Mouse (Mus musculus) midbrain, embryonic 12.5 days (tissue): ENCODE measurements around the gene Ccdc162. TPM values are rescaled to one million over a fixed set of nuclear protein-coding genes. Genes with fewer than 3 reads are reported as not detected.

Experiments used
- ATAC-seq: fragments of 200-750 bp; cut with Nextera tagmentation; 2 replicates; pipeline ENCODE4 v1.8.0; 2017; ENCODE audit warnings: low read depth, moderate TSS enrichment, moderate library complexity; ENCODE audit not compliant: low FRiP score
- H3K27ac ChIP-seq: fragments of 300-500 bp; sonication (generic); replicated peaks from 2 replicates; pipeline ENCODE4 v1.5.1; 2016; ENCODE audit warnings: mild to moderate bottlenecking
- H3K27me3 ChIP-seq: fragments of 300-500 bp; sonication (generic); 2 replicates; pipeline ENCODE4 v1.6.1; 2016; ENCODE audit warnings: mild to moderate bottlenecking
- H3K36me3 ChIP-seq: fragments of 300-500 bp; sonication (generic); 2 replicates; pipeline ENCODE4 v1.6.1; 2016
- H3K4me1 ChIP-seq: fragments of 300-500 bp; sonication (generic); 2 replicates; pipeline ENCODE4 v1.6.1; 2016
- H3K4me2 ChIP-seq: fragments of 300-500 bp; sonication (generic); replicated peaks from 2 replicates; pipeline ENCODE4 v1.6.1; 2016; ENCODE audit warnings: mild to moderate bottlenecking, moderate library complexity
- H3K4me3 ChIP-seq: fragments of 300-500 bp; sonication (generic); 2 replicates; pipeline ENCODE4 v1.5.1; 2016; ENCODE audit warnings: mild to moderate bottlenecking
- H3K9ac ChIP-seq: fragments of 300-500 bp; sonication (generic); replicated peaks from 2 replicates; pipeline ENCODE4 v1.6.1; 2016; ENCODE audit warnings: mild to moderate bottlenecking, moderate library complexity
- H3K9me3 ChIP-seq: fragments of 300-500 bp; sonication (generic); 2 replicates; pipeline ENCODE4 v1.6.1; 2016; ENCODE audit warnings: mild to moderate bottlenecking
- whole genome bisulfite sequencing: fragments of 180-500 bp; shearing (Covaris S2); methylation state at CpG from one replicate; pipeline ENCODE4 v1.1.7; 2016; 5-methylcytosine and 5-hydroxymethylcytosine counted together
- polyA plus RNA-seq: library from polyadenylated mRNA; unstranded; fragments of >200 nt; fragmentation: Nextera tagmentation; extraction: Ambion mirVana; gene quantifications from 2 replicates; pipeline ENCODE4 v1.2.1, GENCODE M21; 2016

Gene Ccdc162
- polyA plus RNA-seq, 1 experiment from 2014 or later: 0.38 TPM

DNA sequence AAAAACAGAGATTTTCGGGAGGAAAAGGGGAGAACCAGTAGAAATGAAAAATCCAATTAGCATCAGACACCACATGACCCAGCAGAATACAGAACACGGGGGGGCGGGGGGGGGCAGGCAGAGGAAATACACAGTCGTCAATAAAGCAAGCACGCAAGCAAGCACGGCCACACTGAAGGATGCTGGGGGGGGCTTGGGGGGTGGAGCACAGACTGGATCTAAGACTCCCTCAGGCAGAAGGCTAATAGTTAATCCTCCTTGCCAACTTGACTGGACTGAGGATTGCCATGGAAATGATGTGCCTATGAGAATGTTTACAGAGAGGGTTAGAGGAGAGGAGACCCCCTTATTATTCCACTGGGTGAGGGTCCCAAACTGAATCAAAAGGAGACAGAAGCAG lies 19.0 kb upstream of the Ccdc162 start:
- 60% methylated on average over 6 of the region's 6 CpGs for WGBS
- Histone ChIP-seq H3K36me3 (peaks cover 10% of the 10 kb centered on the region; the same call in 1 of the 2 replicates), H3K4me2 (no peak overlapping the region), H3K27me3 (no peaks in the 10 kb centered on the region), H3K27ac (no peak overlapping the region), H3K4me3 (no peak overlapping the region), H3K4me1 (peaks cover 8% of the 10 kb centered on the region), H3K9me3 (0 out of 2 replicates have a peak, but pooled peaks cover 3% of the 10 kb centered on the region), H3K9ac (no peak overlapping the region)
- no peak for ATAC-seq

DNA sequence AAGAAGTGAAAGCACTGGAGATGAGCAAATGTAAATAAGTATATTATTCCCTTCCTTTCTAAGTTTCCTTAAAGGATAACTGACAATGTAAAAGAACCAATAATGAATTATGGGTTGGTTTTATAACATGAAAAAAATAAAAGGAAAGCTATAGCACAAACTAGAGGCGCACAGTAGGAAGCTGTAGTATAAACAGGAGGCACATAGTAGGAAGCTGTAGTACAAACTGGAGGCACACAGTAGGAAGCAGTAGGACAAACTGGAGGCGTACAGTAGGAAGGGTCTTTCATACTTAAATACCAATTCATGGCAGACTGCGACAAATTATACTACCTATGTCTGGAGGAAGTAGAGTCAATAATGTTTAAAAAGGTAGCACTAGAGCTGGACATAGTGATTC lies 16.8 kb upstream of the Ccdc162 start:
- H3K9ac ChIP-seq: no peak overlapping the region
- H3K27ac ChIP-seq: no peak overlapping the region
- H3K27me3 ChIP-seq: no peaks in the 10 kb centered on the region
- no peak overlapping the region for H3K4me3 ChIP-seq
- 95% methylated on average over 3 of the region's 3 CpGs for WGBS
- no peak overlapping the region for H3K4me2 ChIP-seq
- peaks cover 15% of the 10 kb centered on the region for H3K36me3 ChIP-seq
- no peak for ATAC-seq
- 0 out of 2 replicates have a peak, but pooled peaks cover 3% of the 10 kb centered on the region for H3K9me3 ChIP-seq
- H3K4me1 ChIP-seq: peaks cover 8% of the 10 kb centered on the region

DNA sequence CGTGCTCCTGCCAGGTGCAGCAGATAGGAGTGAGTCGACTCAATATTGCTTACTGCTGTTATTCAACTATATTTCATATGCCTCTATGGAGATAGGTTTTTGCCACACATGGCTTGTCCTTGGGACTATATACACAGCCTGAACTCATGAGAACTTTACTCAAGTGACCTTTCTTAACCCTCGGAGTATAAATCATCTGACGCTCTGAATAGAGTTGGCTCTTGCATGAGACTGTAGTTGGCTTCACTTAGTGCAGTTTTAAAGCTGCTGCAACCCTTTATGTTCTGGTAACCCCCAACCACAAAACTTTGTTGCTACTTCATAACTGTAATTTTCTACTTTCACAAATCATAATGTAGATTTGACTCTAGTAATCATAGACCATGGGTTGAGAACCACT lies 15.5 kb upstream of the Ccdc162 start:
- Histone ChIP-seq H3K27ac (no peak overlapping the region), H3K4me2 (no peak overlapping the region), H3K9ac (no peak overlapping the region), H3K36me3 (peaks cover 14% of the 10 kb centered on the region), H3K9me3 (0 out of 2 replicates have a peak, but pooled peaks cover 3% of the 10 kb centered on the region), H3K4me1 (peaks cover 8% of the 10 kb centered on the region), H3K27me3 (no peaks in the 10 kb centered on the region), H3K4me3 (no peak overlapping the region)
- no peak for ATAC-seq
- 93% methylated on average over 4 of the region's 4 CpGs for WGBS

DNA sequence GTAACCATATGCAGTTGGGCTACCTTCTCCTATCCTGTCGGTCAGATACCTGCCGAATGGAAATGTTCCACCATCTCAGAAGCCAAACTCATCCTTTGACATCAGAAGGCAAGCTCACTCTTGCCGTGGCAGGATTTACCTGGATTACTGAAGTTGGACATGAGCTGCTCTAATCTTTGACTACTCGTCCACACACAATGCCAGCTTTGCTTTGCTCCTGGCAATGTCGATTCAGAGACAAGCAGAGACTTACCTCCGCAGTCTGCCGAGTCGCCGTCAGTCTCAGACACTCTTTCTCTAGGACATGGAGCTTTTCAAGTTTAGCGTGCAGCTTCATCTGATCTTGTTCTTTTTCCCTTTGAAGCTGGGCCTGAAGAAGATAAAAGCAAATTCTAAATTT lies 14.3 kb upstream of the Ccdc162 start:
- ATAC-seq: no peak
- WGBS: 92% methylated on average over 10 of the region's 10 CpGs
- peaks cover 7% of the 10 kb centered on the region for H3K4me1 ChIP-seq
- no peaks in the 10 kb centered on the region for H3K27me3 ChIP-seq
- no peak overlapping the region for H3K27ac ChIP-seq
- H3K4me2 ChIP-seq: no peak overlapping the region
- no peak overlapping the region for H3K9ac ChIP-seq
- no peak overlapping the region for H3K4me3 ChIP-seq
- H3K36me3 ChIP-seq: peaks cover 14% of the 10 kb centered on the region
- no peaks in the 10 kb centered on the region for H3K9me3 ChIP-seq

DNA sequence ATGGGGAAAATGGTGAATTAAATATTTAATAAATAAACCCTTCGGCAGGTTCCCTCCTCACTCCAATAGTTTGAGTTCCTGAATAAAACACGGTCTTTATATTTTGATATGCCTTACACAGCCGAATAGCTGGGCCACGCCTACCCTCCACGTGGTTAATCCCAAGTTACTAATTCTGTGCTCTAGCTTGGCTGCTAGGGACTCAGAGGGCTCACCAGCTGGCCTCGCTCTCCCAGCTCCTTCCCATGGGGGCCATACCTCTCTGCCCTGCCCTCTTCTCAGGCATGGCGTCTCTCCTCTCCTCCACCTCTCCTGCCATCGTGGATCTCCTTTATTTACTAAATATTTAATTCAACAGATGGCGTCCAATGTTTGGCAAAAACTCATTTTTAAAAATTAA lies 9.8 kb upstream of the Ccdc162 start:
- WGBS: 85% methylated on average over 9 of the region's 9 CpGs
- no peak overlapping the region for H3K4me3 ChIP-seq
- no peaks in the 10 kb centered on the region for H3K9me3 ChIP-seq
- H3K4me2 ChIP-seq: no peak overlapping the region
- no peaks in the 10 kb centered on the region for H3K4me1 ChIP-seq
- peaks cover 14% of the 10 kb centered on the region for H3K36me3 ChIP-seq
- H3K9ac ChIP-seq: no peak overlapping the region
- no peaks in the 10 kb centered on the region for H3K27me3 ChIP-seq
- ATAC-seq: no peak
- H3K27ac ChIP-seq: no peak overlapping the region

DNA sequence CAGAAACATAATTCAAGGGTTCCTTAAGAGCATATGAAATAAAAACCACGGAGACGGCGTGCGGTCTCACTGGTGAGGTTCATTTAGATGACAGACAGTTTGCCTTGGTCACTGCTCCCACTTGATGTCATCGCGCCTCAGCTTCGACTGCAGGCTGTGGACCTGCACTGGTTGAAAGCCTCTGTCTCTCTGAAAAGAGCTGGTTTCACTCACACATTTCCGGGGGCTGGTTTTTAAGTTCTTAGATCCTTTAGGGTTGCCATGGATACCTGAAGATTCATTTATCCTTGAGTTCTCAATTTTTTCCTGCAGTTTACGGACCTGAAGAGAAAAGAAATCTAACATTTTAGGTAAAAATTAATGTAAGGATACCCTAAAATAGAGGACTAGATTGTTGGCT lies 3.2 kb upstream of the Ccdc162 start:
- Histone ChIP-seq H3K9me3 (no peaks in the 10 kb centered on the region), H3K9ac (no peak overlapping the region), H3K27ac (no peak overlapping the region), H3K4me2 (no peak overlapping the region), H3K4me3 (no peak overlapping the region), H3K36me3 (no peaks in the 10 kb centered on the region), H3K27me3 (no peaks in the 10 kb centered on the region), H3K4me1 (peaks cover 10% of the 10 kb centered on the region)
- WGBS: 69% methylated on average over 9 of the region's 9 CpGs
- ATAC-seq: no peak

- Histone ChIP-seq H3K9me3 (no peaks in the 10 kb centered on the region), H3K36me3 (no peaks in the 10 kb centered on the region), H3K9ac (no peak overlapping the region), H3K27ac (no peak overlapping the region), H3K27me3 (no peaks in the 10 kb centered on the region), H3K4me1 (peaks cover 14% of the 10 kb centered on the region), H3K4me2 (no peak overlapping the region), H3K4me3 (no peak overlapping the region)
- WGBS: 90% methylated on average over 14 of the region's 14 CpGs
- ATAC-seq: no peak
Observed at GRCm38 (mm10) chr10:41715557-41715956, 877 bp downstream of the Ccdc162 start.

DNA sequence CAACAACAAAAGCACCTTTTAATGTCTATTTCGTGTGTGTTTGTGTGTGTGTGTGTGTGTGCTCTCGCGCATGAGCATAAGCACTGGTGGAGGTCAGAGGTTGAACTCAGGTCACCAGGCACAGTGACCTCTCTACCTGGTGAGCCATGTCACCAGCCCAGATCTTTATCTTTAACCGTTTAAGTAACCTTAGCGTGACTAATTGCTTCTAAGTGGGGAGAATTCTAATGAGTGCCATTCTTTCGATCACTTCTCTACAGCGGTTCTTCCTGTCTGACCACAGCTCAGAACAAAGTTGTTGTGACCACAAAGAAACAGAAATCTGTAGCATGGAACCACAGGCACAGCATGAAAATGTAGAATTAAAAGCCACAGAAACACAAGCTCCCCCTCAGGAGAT lies 5.0 kb downstream of the Ccdc162 start:
- no peak for ATAC-seq

DNA sequence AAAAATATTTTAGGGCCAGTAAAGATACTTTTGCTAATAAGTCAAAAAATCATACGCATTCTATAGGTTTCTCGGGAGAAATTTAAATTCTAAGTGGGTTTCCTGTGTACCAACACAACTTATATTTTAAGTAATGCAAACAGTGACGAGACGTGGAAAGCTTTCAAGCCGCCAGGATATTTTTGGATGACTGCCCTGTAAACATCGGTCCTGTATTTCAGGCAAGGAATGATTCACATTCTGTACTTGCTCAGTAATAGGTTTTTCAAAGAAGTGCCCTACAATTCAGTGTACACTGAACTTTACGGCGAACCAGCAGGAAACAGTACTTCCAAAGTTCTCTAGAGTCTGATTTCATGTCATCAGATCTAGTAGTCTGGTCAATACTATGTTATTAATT lies 5.7 kb downstream of the Ccdc162 start:
- no peak overlapping the region for H3K4me3 ChIP-seq
- H3K27me3 ChIP-seq: no peaks in the 10 kb centered on the region
- no peak overlapping the region for H3K27ac ChIP-seq
- no peaks in the 10 kb centered on the region for H3K36me3 ChIP-seq
- no peak overlapping the region for H3K9ac ChIP-seq
- H3K9me3 ChIP-seq: no peaks in the 10 kb centered on the region
- ATAC-seq: no peak
- H3K4me1 ChIP-seq: peaks cover 5% of the 10 kb centered on the region; the same call in 1 of the 2 replicates
- no peak overlapping the region for H3K4me2 ChIP-seq
- 97% methylated on average over 8 of the region's 8 CpGs for WGBS

More for the DNA sequence above, 5.0 kb downstream of the Ccdc162 start:
- Histone ChIP-seq H3K27me3 (no peaks in the 10 kb centered on the region), H3K27ac (no peak overlapping the region), H3K4me2 (no peak overlapping the region), H3K9me3 (no peaks in the 10 kb centered on the region), H3K9ac (no peak overlapping the region), H3K4me3 (no peak overlapping the region), H3K36me3 (no peaks in the 10 kb centered on the region), H3K4me1 (peaks cover 11% of the 10 kb centered on the region)
- WGBS: 47% methylated on average over 7 of the region's 7 CpGs

DNA sequence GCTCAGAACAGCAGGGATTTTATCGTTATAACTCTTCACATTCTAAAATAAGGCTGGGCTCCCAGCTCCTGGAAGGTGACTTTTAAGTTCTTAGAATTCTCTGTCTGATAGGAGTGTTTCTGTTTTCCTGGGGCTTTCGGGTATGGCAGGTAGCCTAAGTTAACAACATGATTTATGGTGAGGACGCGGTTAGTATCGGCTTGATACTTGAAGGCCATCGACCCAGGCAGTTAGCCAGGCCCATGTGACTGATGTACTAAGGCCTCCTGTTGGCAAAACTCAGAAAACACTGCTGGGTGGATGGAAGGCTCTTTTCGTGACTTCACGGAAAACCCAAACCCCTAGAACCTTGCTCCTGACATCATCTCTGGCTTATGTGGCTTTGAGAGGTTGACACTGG lies 7.1 kb downstream of the Ccdc162 start:
- 94% methylated on average over 8 of the region's 8 CpGs for WGBS
- H3K36me3 ChIP-seq: no peaks in the 10 kb centered on the region
- no peak overlapping the region for H3K4me3 ChIP-seq
- no peak overlapping the region for H3K9ac ChIP-seq
- ATAC-seq: no peak
- no peaks in the 10 kb centered on the region for H3K27me3 ChIP-seq
- H3K4me1 ChIP-seq: 0 out of 2 replicates have a peak, but pooled peaks cover 3% of the 10 kb centered on the region
- no peaks in the 10 kb centered on the region for H3K9me3 ChIP-seq
- no peak overlapping the region for H3K4me2 ChIP-seq
- no peak overlapping the region for H3K27ac ChIP-seq

- Histone ChIP-seq H3K27me3 (no peaks in the 10 kb centered on the region), H3K9ac (no peak overlapping the region), H3K4me3 (no peak overlapping the region), H3K4me2 (no peak overlapping the region), H3K4me1 (no peaks in the 10 kb centered on the region), H3K36me3 (no peaks in the 10 kb centered on the region), H3K9me3 (no peaks in the 10 kb centered on the region), H3K27ac (no peak overlapping the region)
- no peak for ATAC-seq
- WGBS: 90% methylated on average over 5 of the region's 5 CpGs
Observed at GRCm38 (mm10) chr10:41699669-41700068, 16.8 kb downstream of the Ccdc162 start.

GRCm38 (mm10) chr10:41697040-41697439 lies 19.4 kb downstream of the Ccdc162 start:
- Histone ChIP-seq H3K4me3 (no peak overlapping the region), H3K27me3 (no peaks in the 10 kb centered on the region), H3K4me2 (no peak overlapping the region), H3K27ac (no peak overlapping the region), H3K4me1 (no peaks in the 10 kb centered on the region), H3K9me3 (no peaks in the 10 kb centered on the region), H3K36me3 (no peaks in the 10 kb centered on the region), H3K9ac (no peak overlapping the region)
- no peak for ATAC-seq
- 86% methylated on average over 11 of the region's 11 CpGs for WGBS

DNA sequence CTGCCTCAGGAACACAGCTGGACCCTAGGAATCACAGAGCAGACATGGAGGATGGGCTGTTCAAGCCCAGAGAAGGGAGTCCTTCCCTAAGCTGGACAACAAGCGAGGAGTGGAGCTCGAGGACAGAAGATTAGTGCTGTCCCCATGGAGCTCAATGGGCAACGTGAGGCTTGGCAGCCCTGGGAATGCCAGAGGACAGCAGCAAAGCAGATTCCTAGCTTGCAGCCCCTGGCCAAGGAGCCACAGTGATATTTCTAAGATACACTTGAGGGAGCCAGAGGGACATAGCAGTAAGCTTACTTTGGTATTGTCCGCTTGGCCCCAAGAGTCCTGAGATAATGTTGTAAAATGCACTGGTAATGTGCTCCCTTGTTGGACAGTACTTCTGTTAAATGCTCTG lies 25.5 kb downstream of the Ccdc162 start:
- Histone ChIP-seq H3K4me3 (no peak overlapping the region), H3K9me3 (no peaks in the 10 kb centered on the region), H3K4me1 (0 out of 2 replicates have a peak, but pooled peaks cover 4% of the 10 kb centered on the region), H3K4me2 (no peak overlapping the region), H3K9ac (no peak overlapping the region), H3K27me3 (peaks cover 4% of the 10 kb centered on the region; the same call in 1 of the 2 replicates), H3K27ac (no peak overlapping the region), H3K36me3 (no peaks in the 10 kb centered on the region)
- no peak for ATAC-seq
- 63% methylated on average over 4 of the region's 4 CpGs for WGBS
